Mouse (Mus musculus): ENCODE measurements around the gene Nfkb2. TPM values are rescaled to one million over a fixed set of nuclear protein-coding genes. Genes with fewer than 3 reads are reported as not detected.
A peak's percentile ranks its signal among the peaks of the same experiment; 100 is the strongest.

The Nfkb2 gene
- polyA plus RNA-seq, 1 experiment from 2014 or later = 10.7 TPM

DNA sequence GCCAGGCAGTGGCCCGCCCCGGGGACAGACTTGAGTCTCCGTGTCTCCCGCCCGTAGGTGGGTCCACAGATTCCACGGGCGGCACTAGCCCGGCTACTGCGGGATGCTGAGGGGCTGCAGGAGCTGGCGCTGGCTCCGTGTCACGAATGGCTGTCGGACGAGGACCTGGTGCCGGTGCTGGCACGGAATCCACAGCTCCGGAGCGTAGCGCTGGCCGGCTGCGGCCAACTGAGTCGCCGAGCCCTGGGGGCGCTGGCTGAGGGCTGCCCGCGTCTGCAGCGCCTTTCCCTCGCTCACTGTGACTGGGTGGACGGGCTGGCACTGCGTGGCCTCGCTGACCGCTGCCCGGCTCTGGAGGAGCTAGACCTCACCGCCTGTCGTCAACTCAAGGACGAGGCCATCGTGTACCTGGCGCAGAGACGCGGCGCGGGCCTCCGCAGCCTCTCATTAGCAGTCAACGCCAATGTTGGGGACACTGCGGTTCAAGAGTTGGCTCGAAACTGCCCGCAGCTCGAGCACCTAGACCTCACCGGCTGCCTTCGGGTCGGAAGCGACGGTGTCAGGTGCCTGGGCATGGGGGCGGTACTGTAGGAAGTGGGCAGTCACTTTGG is 25.0 kb downstream of the Nfkb2 start:
- peaks cover 32% of the 10 kb centered on the region for H3K27me3 ChIP-seq (replicated peaks; ENCODE audit: control insufficient read depth, insufficient read depth, low read length)

DNA sequence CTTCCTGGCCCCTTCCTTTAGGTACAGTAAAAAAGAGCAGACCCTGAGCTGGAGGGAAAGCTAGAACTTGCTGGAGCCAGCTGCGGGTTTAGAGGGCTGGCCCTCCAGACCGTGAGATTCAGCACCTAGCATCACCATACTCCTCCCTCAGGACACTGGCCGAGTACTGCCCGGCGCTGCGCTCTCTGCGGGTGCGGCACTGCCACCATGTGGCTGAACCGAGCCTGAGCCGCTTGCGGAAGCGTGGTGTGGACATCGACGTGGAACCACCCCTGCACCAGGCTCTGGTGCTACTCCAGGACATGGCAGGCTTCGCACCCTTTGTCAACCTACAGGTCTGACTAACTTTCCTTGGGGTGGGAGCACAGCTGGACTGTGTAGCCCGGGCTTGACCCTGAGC is 25.8 kb downstream of the Nfkb2 start:
- peaks cover 24% of the 10 kb centered on the region for H3K27me3 ChIP-seq (replicated peaks; ENCODE audit: control insufficient read depth, insufficient read depth, low read length)
- H3K4me1 ChIP-seq (ENCODE audit: control insufficient read depth, insufficient read depth, low read length) = peaks cover 14% of the 10 kb centered on the region
- no peak; the same call in 1 of the 2 replicates for ATAC-seq (ENCODE audit: low read depth)
- peak overlapping the region; percentile 99 for H3K4me2 ChIP-seq (ENCODE audit: low read depth, low read length)
- whole genome bisulfite sequencing = 8% methylated on average over 12 of the region's 16 CpGs
- H3K4me3 ChIP-seq (ENCODE audit: low read depth, low read length) = 0 out of 2 replicates have a peak overlapping the region, but pooled peaks have one; percentile 70
- H3K36me3 ChIP-seq (ENCODE audit: control insufficient read depth, insufficient read depth, low read length) = peaks cover 25% of the 10 kb centered on the region
- peak; percentile 71 for DNase-seq (ENCODE audit: low spot score)
- H3K9me3 ChIP-seq (ENCODE audit: control insufficient read depth, low read length) = no peaks in the 10 kb centered on the region
- no peak overlapping the region for H3K27ac ChIP-seq (replicated peaks; ENCODE audit: low read depth, low read length)
- no peak overlapping the region for H3K9ac ChIP-seq (ENCODE audit: low read depth, low read length)

More for the DNA sequence above, 25.0 kb downstream of the Nfkb2 start:
- 0 out of 2 replicates have a peak, but pooled peaks have one; percentile 3 for ATAC-seq (ENCODE audit: low read depth)
- DNase-seq (ENCODE audit: low spot score) = no peak
- 2% methylated on average over 26 of the region's 54 CpGs for WGBS
- Histone ChIP-seq H3K4me3 (ENCODE audit: low read depth, low read length) (peak overlapping the region; percentile 70), H3K36me3 (ENCODE audit: control insufficient read depth, insufficient read depth, low read length) (peaks cover 25% of the 10 kb centered on the region), H3K4me1 (ENCODE audit: control insufficient read depth, insufficient read depth, low read length) (peaks cover 14% of the 10 kb centered on the region), H3K9ac (ENCODE audit: low read depth, low read length) (peak overlapping the region; percentile 67), H3K9me3 (ENCODE audit: control insufficient read depth, low read length) (no peaks in the 10 kb centered on the region), H3K27ac (replicated peaks; ENCODE audit: low read depth, low read length) (peak overlapping the region; percentile 83; the same call in 1 of the 2 replicates), H3K4me2 (ENCODE audit: low read depth, low read length) (peak overlapping the region; percentile 99)

GRCm38 (mm10) chr19:46330696-46331095 is 26.6 kb downstream of the Nfkb2 start:
- DNase-seq (ENCODE audit: low spot score) = no peak
- Histone ChIP-seq H3K27me3 (replicated peaks; ENCODE audit: control insufficient read depth, insufficient read depth, low read length) (peaks cover 16% of the 10 kb centered on the region), H3K4me1 (ENCODE audit: control insufficient read depth, insufficient read depth, low read length) (peaks cover 14% of the 10 kb centered on the region), H3K9me3 (ENCODE audit: control insufficient read depth, low read length) (no peaks in the 10 kb centered on the region), H3K4me3 (ENCODE audit: low read depth, low read length) (no peak overlapping the region), H3K9ac (ENCODE audit: low read depth, low read length) (no peak overlapping the region), H3K4me2 (ENCODE audit: low read depth, low read length) (no peak overlapping the region), H3K27ac (replicated peaks; ENCODE audit: low read depth, low read length) (no peak overlapping the region), H3K36me3 (ENCODE audit: control insufficient read depth, insufficient read depth, low read length) (peaks cover 25% of the 10 kb centered on the region)
- 91% methylated on average over 12 of the region's 12 CpGs for WGBS
- no peak for ATAC-seq (ENCODE audit: low read depth)

GRCm38 (mm10) chr19:46331326-46331725 is 27.2 kb downstream of the Nfkb2 start:
- ATAC-seq (ENCODE audit: low read depth) = no peak
- WGBS = 81% methylated on average over 13 of the region's 14 CpGs

DNA sequence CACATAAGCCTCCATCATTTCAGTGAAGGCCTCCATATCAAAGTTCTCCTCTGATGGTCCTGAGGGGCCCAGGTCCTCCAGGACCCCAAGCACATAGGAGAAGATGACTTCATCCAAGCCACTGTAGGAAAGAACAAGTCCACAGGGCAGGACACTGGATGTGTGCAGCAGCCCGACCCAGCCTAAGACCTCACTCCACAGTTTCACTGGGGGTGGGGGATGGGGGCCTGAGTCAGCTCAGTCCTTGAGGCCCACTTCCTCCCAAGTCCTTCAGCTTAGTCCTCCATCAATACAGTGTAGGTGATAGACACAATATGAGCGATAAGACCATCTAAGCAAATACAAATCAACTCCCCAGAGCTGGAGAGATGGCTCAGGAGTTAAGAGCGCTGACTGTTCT is 27.8 kb downstream of the Nfkb2 start:
- Histone ChIP-seq H3K27ac (replicated peaks; ENCODE audit: low read depth, low read length) (no peak overlapping the region), H3K36me3 (ENCODE audit: control insufficient read depth, insufficient read depth, low read length) (peaks cover 25% of the 10 kb centered on the region), H3K9ac (ENCODE audit: low read depth, low read length) (no peak overlapping the region), H3K4me3 (ENCODE audit: low read depth, low read length) (no peak overlapping the region), H3K27me3 (replicated peaks; ENCODE audit: control insufficient read depth, insufficient read depth, low read length) (peaks cover 4% of the 10 kb centered on the region), H3K4me2 (ENCODE audit: low read depth, low read length) (no peak overlapping the region), H3K9me3 (ENCODE audit: control insufficient read depth, low read length) (no peaks in the 10 kb centered on the region), H3K4me1 (ENCODE audit: control insufficient read depth, insufficient read depth, low read length) (peaks cover 9% of the 10 kb centered on the region)
- no peak for DNase-seq (ENCODE audit: low spot score)
- 68% methylated on average over 3 of the region's 3 CpGs for WGBS
- ATAC-seq (ENCODE audit: low read depth) = no peak

More at GRCm38 (mm10) chr19:46331326-46331725, 27.2 kb downstream of the Nfkb2 start:
- Histone ChIP-seq H3K4me1 (ENCODE audit: control insufficient read depth, insufficient read depth, low read length) (peaks cover 14% of the 10 kb centered on the region), H3K9ac (ENCODE audit: low read depth, low read length) (no peak overlapping the region), H3K27ac (replicated peaks; ENCODE audit: low read depth, low read length) (no peak overlapping the region), H3K4me2 (ENCODE audit: low read depth, low read length) (no peak overlapping the region), H3K4me3 (ENCODE audit: low read depth, low read length) (no peak overlapping the region), H3K27me3 (replicated peaks; ENCODE audit: control insufficient read depth, insufficient read depth, low read length) (peaks cover 10% of the 10 kb centered on the region), H3K9me3 (ENCODE audit: control insufficient read depth, low read length) (no peaks in the 10 kb centered on the region), H3K36me3 (ENCODE audit: control insufficient read depth, insufficient read depth, low read length) (peaks cover 25% of the 10 kb centered on the region)
- DNase-seq (ENCODE audit: low spot score) = no peak

GRCm38 (mm10) chr19:46332721-46333339 is 28.7 kb downstream of the Nfkb2 start:
- Histone ChIP-seq H3K4me3 (ENCODE audit: low read depth, low read length) (no peak overlapping the region), H3K4me2 (ENCODE audit: low read depth, low read length) (no peak overlapping the region), H3K27ac (replicated peaks; ENCODE audit: low read depth, low read length) (no peak overlapping the region), H3K9ac (ENCODE audit: low read depth, low read length) (no peak overlapping the region), H3K27me3 (replicated peaks; ENCODE audit: control insufficient read depth, insufficient read depth, low read length) (no peaks in the 10 kb centered on the region), H3K4me1 (ENCODE audit: control insufficient read depth, insufficient read depth, low read length) (peaks cover 11% of the 10 kb centered on the region), H3K9me3 (ENCODE audit: control insufficient read depth, low read length) (no peaks in the 10 kb centered on the region), H3K36me3 (ENCODE audit: control insufficient read depth, insufficient read depth, low read length) (peaks cover 25% of the 10 kb centered on the region)
- WGBS = 31% methylated on average over 7 of the region's 7 CpGs
- DNase-seq (ENCODE audit: low spot score) (no peak), ATAC-seq (ENCODE audit: low read depth) (no peak)

DNA sequence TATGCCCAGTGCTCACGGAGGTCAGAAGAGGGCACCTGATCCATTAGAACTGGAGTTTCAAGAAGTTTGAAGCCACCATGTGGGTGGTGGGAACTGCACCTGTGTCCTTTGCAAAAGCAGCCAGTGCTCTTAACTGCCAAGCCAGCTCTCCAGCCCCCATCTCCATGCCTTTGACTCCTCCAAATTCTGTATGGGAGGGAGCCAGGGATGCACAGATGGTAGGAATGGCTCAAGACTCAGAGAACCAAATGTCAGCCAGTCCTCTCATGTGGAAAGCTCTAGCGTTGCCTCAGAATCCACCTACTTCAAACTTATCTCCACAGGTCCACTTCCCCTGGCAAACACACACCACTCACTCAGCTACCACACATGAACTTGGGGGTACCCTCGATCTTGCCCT is 29.8 kb downstream of the Nfkb2 start:
- 91% methylated on average over 3 of the region's 3 CpGs for WGBS
- no peak overlapping the region for H3K27ac ChIP-seq (replicated peaks; ENCODE audit: low read depth, low read length)
- peaks cover 25% of the 10 kb centered on the region for H3K36me3 ChIP-seq (ENCODE audit: control insufficient read depth, insufficient read depth, low read length)
- H3K9ac ChIP-seq (ENCODE audit: low read depth, low read length) = no peak overlapping the region
- ATAC-seq (ENCODE audit: low read depth) = no peak
- no peaks in the 10 kb centered on the region for H3K9me3 ChIP-seq (ENCODE audit: control insufficient read depth, low read length)
- H3K4me3 ChIP-seq (ENCODE audit: low read depth, low read length) = no peak overlapping the region
- H3K27me3 ChIP-seq (replicated peaks; ENCODE audit: control insufficient read depth, insufficient read depth, low read length) = no peaks in the 10 kb centered on the region
- no peak for DNase-seq (ENCODE audit: low spot score)
- peaks cover 12% of the 10 kb centered on the region for H3K4me1 ChIP-seq (ENCODE audit: control insufficient read depth, insufficient read depth, low read length)
- H3K4me2 ChIP-seq (ENCODE audit: low read depth, low read length) = no peak overlapping the region

DNA sequence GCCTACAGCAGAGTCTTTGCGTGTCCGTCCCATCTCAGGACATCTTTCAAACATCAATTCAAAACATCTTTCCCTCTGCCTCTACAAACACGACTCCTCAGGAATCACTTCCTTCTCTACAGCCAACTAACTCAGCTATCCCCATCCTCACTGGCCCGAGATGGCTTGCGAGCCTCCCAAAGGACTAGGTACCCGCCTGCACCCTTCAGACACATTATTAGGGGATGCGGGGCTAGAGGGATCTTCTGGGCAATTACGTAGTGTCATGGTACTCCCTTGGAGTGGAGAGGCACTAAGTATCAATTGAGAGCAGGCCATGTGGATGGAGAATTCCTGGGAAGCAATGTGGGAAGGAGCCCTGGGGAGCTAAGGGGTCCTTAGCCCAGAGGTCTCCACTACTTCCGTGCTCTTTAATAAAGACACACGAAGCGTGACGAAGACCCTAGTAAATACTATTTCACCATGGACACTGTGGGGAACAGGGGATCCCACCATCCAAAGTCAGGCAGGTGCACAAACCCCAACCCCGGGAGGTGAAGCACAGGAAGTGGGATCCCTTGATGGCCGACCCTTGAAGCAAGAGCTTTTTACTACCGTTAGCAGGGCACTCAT is 33.7 kb downstream of the Nfkb2 start:
- H3K4me1 ChIP-seq (ENCODE audit: control insufficient read depth, insufficient read depth, low read length) = peaks cover 7% of the 10 kb centered on the region
- 31% methylated on average over 15 of the region's 15 CpGs for WGBS
- H3K4me2 ChIP-seq (ENCODE audit: low read depth, low read length) = peak overlapping the region; percentile 77
- peak; percentile 1; the same call in 1 of the 2 replicates for ATAC-seq (ENCODE audit: low read depth)
- H3K27me3 ChIP-seq (replicated peaks; ENCODE audit: control insufficient read depth, insufficient read depth, low read length) = no peaks in the 10 kb centered on the region
- no peaks in the 10 kb centered on the region for H3K9me3 ChIP-seq (ENCODE audit: control insufficient read depth, low read length)
- H3K9ac ChIP-seq (ENCODE audit: low read depth, low read length) = peak overlapping the region; percentile 79
- peak overlapping the region; percentile 83 for H3K4me3 ChIP-seq (ENCODE audit: low read depth, low read length)
- no peaks in the 10 kb centered on the region for H3K36me3 ChIP-seq (ENCODE audit: control insufficient read depth, insufficient read depth, low read length)
- peak overlapping the region; percentile 35; the same call in 1 of the 2 replicates for H3K27ac ChIP-seq (replicated peaks; ENCODE audit: low read depth, low read length)
- no peak for DNase-seq (ENCODE audit: low spot score)

All from embryonic facial prominence, embryonic 14.5 days (tissue).